Mouse (Mus musculus) bone marrow macrophage, adult 2 months (primary cell): ENCODE data around the gene Kcnq1.

Experiments
- CTCF ChIP-seq: IDR thresholded peaks from 2 replicates; pipeline ENCODE4 v1.5.1; 2012; ENCODE audit warnings: low read depth, mild to moderate bottlenecking, low read length, moderate library complexity
- POLR2A ChIP-seq: IDR thresholded peaks from 2 replicates; pipeline ENCODE4 v1.6.1; 2012; ENCODE audit warnings: mild to moderate bottlenecking, low read depth, low read length, borderline replicate concordance

DNA sequence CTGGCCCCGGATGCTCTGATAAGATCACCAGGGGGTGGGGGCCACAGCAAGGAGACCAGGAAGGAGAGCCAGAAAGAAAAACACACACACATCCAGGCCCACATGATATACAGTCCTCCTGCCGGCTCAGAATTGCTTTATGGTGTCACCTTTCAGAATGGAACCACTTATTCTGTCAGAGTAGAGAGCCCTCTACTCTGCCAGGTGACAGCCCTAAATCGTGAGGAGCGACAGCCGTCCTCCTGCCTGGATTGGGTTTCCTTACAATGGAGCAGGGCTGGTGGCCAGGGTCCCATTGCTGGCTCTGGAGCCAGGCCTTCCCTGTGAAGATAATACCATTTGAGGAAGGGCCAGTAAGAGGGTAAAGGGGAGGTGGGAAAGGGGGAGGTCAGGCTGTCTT, 212.3 kb downstream of the Kcnq1 start:
- TF ChIP-seq CTCF: no peak
- TF ChIP-seq POLR2A: no peak
